Mouse (Mus musculus): ENCODE measurements around the gene Olfr155.

Gene Olfr155

DNA sequence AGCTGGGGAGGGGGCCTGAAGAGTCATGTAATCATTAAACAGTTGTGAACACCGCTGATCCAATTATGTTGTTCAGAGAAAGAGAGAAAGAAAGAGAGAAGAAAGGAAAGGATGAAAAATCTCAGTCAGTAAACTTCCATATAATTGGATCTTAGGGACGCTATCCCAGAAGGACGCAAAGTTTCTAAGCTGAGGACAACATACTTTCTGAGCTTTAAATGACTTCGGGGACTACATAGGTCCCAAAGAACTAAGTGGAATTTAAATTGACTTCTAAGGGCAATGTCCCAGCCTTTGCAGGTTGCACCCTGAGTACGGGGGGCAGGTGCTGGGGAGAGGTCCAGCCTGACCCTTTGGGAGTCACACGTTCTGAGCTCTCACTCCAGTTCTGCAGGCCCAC is at the start of gene Olfr155:
Olfr155 (plus strand) TSS at position 301 of the 400 bp plus-strand sequence.
- DNase-seq (ENCODE audit: low read depth), result no peak

DNA sequence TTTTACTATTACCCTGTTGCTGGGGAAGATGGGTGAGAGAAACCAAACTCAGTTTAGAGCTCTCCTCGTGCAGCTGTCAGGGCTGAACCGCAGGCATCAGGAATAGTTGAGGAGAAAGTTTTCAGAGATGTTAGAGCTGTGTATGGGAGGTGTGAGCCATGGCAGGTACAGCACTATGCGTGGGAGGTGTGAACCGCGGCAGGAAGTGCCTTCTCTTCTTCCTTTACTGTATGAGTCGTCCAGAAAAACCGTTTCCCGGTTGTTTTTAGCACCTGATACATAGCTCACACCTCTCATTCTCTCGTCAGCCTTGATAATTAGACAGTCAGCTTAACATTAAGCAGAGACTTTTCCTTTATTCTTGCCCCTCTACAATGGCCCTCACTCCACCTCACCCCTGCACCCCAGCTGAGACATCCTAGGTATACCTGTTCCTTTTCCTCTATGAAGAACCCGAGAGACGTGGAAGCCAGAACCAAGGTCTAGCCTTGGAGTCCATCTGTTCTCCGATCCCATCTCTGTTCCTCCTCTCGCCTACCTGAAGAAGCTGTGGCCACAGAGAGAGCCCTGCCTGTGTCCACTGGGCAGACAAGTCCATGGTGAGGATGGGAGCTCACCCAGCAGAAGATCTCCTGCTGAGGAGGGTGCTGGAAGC is 28.3 kb upstream of the Olfr155 start:
- DNase-seq (ENCODE audit: low read depth), result no peak

GRCm38 (mm10) chr4:43823845-43824337 is 27.5 kb upstream of the Olfr155 start, which contains the start of gene Olfr156:
Gene Olfr156, minus strand, starts transcription at chr4:43823895.
- DNase-seq (ENCODE audit: low read depth), result peak; percentile 69

DNA sequence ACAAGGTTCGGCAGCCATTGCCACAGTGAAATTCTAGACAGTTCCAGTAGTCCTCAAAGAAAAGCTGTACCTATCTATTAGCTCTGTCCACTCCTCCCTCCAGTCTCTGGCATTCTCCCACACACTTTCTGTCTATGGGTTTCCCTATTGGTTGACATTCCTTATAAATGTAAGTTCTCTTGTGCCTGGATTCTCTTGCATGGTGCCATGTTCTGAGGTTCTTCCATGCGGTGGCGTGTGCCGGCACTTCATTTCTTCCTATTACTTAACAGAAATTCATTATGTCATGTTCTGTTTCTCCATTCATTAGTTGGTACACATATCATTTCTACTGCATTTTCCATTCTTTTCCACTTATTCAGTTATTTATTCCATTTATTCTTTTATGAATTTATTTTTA is 22.6 kb upstream of the Olfr155 start:
- DNase-seq (ENCODE audit: low read depth), result no peak

DNA sequence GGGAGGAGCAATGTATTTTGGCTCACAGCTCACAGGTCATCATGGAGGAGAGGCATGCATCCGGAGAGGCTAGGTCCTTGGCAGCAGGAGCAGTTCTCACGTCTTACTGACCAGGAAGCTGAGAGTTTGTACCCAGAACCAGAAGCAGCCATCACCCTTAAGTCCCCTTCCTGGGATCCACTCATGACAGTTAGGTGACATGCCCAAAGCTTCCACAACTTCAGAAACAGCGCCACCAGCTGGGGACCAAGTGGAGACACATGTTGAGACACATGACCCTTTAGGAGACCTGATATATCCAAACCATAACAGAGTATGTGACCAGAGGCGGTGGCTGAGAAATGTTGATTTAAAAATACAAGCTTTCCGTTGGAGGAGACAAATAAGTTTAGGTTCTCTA is 19.3 kb upstream of the Olfr155 start:
- no peak for DNase-seq (ENCODE audit: low read depth)

GRCm38 (mm10) chr4:43833752-43834151 is 17.6 kb upstream of the Olfr155 start:
- no peak for DNase-seq (ENCODE audit: low read depth)

- DNase-seq (ENCODE audit: low read depth), result no peak
Measured at GRCm38 (mm10) chr4:43834749-43835148, 16.6 kb upstream of the Olfr155 start.

GRCm38 (mm10) chr4:43838326-43838725 is 13.0 kb upstream of the Olfr155 start:
- no peak for DNase-seq (ENCODE audit: low read depth)

DNA sequence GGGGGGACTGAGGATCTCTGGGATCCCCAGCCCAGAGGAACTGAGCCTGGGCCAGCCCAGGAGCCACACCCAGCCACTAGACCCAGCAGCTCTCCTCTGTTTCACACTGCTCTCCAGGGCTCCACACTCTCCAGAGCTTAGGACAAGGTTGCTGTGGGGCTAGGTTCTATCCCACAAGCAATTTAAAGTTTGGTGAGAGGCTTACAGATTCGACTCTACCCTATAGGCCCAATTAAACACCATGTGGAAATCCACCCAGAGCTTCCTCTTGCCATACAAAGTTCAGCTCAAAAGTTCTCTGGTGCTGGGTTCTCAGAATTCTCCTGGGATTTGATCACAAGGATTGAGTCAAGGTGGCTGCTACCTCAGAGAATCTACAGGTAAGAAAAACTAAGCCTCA is 11.3 kb upstream of the Olfr155 start, which contains the start of gene Olfr157:
Olfr157 (minus strand) TSS at position 101 of the 400 bp plus-strand sequence.
- no peak for DNase-seq (ENCODE audit: low read depth)

- no peak for DNase-seq (ENCODE audit: low read depth)
Measured at GRCm38 (mm10) chr4:43854101-43854500, 2.7 kb downstream of the Olfr155 start.

GRCm38 (mm10) chr4:43859886-43860285 is 8.5 kb downstream of the Olfr155 start:
- DNase-seq (ENCODE audit: low read depth), result no peak

DNA sequence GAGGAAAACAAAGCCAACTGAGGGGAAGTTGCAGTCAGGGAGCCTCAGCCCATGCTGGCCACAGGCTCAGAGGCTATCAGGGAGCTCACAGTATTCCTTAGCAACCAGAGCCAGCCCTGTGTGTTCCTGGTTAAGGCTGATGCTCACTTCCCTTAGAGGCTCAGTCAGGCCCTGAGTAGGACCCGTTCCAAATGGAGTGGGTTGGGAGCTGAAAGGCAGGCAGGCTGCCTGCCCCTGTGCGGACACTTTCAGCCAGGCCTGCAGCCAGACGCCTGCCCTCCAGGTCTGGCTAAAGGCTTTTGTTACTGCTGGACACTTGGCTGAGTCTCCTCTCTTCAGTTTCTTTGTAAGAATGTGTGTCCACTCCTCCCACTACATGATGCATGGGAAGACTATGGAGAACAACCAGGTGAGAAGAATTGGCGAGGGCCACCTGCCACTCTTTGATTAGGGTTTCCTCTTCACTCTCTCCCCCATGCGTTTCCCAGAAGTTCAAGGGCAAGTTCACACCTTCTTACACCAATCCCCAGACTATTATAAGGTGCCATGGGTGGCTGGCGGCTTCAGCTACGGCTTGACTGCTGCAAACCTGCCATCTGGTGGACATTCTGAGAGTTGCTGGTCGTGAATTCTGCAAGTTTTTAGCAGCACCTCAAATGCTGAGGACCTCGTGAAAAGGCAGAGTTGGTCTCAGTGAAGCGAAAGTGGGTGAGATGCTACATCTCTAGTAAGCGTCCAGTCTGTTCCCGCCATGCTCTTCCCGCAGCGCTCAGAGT is 9.6 kb downstream of the Olfr155 start:
- peak; percentile 66 for DNase-seq (ENCODE audit: low read depth)

- DNase-seq (ENCODE audit: low read depth), result no peak
Measured at GRCm38 (mm10) chr4:43863298-43863697, 11.9 kb downstream of the Olfr155 start.

DNA sequence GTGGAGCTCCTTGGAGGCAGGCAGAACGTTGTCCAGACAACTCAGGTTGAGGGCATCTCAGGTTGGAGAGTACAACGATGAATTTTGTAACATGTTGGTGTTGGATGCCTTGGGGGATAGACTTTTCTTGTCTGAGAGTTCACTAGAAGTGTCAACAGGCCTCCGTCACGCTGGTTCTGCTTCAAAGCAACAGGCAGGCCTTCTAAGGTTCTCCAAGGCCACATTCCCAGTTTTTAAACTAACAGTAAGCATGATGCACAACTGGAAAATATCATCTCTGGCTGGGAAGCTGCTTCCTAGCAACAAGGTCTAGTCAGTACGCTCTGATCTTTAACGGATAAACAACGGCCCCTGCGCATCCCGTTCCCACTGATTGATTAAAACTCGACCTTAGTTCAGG is 18.5 kb downstream of the Olfr155 start:
- DNase-seq (ENCODE audit: low read depth), result no peak

- DNase-seq (ENCODE audit: low read depth), result no peak
Measured at GRCm38 (mm10) chr4:43874501-43874900, 23.1 kb downstream of the Olfr155 start.

DNA sequence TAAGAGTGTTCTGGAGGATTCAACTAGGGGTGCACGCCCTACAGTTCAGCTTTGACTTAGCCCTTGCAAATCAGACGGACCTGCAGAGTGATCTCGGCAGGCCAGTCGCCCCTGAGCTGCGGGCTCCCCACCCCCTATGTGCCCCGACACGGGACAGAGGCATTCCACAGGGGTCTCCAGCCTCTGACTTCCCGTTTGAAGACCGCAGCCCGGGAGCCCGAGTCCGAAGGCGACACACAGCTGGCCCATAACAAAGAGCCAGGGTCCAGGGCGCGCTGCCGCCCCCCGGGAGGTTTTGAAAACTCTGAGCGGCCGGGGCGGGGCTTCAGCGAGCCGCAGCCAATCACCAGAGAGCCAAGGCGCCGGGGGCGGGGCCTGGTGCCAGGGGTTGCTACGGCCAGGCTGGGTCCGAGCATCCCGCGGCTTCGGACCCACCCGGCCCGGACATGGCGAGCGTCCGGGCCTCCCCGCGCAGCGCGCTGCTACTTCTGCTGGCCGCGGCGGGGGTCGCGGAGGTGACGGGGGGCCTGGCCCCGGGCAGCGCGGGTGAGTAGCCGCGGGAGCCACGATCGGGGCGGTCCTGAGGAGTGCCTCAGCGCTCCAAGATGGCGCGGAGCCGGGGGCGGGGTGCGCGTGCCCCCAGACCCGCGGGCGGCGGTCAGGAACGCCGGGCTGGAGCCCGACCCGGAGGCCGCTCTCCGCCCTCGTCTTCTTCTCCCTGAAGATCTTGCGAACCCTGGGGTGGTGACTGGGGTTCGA is 24.0 kb downstream of the Olfr155 start, which contains the start of gene Reck:
Reck (plus strand) TSS at position 371 of the 759 bp plus-strand sequence.
- no peak for DNase-seq (ENCODE audit: low read depth)

GRCm38 (mm10) chr4:43875919-43876411 is 24.6 kb downstream of the Olfr155 start:
- DNase-seq (ENCODE audit: low read depth), result no peak

DNA sequence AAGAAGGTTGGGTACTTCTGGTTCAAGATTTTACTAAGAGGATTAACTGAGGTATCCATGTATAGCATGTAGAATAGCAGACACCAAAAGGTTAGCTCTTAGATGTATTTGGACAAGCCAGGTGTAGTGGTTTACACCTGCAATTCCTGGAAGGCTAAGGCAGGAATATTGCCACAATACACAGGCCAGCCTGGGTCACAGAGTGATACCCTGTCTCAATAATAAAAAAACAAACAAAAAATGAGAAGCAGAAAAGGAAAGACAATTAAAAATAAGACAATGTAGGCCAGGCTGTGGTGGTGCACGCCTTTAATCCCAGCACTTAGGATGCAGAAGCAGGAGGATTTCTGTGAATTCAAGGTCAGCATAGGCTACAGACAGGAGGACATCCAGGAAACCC is 25.9 kb downstream of the Olfr155 start:
- DNase-seq (ENCODE audit: low read depth), result no peak

- no peak for DNase-seq (ENCODE audit: low read depth)
Measured at GRCm38 (mm10) chr4:43878121-43878776, 26.9 kb downstream of the Olfr155 start.

DNA sequence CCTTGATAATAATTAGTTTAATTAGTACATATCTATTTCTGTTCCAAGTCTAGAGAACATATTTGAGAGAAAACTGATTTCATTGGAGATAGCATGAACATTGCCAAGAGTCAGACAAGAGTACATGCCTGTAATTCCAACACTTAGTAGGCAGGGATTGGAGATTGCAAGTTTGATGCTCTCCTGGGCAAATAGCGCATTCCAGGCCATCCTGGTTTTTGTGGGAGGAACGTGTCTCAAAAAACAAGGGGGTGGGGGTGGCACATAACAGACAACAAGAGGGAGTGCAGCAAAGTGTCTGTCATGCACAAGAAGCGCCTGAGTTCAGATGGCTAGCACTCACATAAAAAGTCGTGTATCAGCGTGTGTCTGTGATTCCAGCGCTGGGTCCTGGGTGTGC is 28.2 kb downstream of the Olfr155 start:
- DNase-seq (ENCODE audit: low read depth), result no peak

DNA sequence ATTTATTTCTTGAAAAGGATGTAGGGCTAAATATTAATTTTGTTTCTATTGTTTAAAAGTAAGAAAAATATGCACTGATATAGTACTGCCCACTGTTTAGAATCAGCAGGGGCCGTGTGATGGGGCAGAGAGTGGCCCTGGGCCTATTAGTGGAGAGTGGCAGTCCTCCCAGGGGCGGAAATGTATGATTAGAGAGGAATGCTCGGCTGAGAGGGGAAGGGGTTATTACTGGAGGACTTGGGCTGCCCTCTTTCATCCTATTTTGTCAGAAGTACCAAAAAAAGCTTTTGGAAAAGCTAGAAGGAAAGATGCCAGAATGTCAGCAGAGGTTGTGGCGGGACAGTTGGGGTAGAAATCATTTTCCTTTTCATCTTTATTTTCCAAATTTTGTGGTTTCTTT is 32.8 kb downstream of the Olfr155 start:
- DNase-seq (ENCODE audit: low read depth), result no peak

DNA sequence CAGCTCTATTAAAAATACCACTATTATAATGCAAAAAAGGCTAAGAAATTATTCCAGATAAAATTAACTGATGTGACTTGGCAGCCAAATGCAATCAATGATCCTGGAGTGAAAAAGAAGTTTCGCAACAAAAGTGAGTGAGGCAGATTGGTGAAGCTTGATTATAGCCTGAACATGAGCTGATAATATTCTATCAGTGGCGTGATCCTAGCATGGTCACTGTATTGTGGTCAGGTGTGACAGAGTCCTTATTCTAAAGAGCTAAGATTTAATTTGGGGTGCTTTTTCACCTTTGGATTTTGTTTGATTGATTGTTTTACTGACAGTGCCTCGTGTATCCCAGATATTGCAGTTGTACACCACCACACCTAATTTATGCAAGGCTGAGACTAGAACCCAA is 39.9 kb downstream of the Olfr155 start:
- DNase-seq (ENCODE audit: low read depth), result no peak

All from fibroblast of lung, adult 2 months (primary cell).